Mouse (Mus musculus): ENCODE measurements at regions not wholly inside any gene's neighbourhood (a gene's known extent, or its start where the extent isn't known, plus 50 kb on each side); places are given as distances from the start of the nearest gene placed in this dataset.

GRCm38 (mm10) chr9:50102766-50103165 is 242.0 kb downstream of the Rpl10-ps3 start:
- DNase-seq (ENCODE audit: low read depth, low spot score): no peak
- no peak for TF ChIP-seq MAZ (IDR thresholded peaks at IDR 0.05; ENCODE audit: low read depth, low read length)
- TF ChIP-seq USF2 (IDR thresholded peaks at IDR 0.05; ENCODE audit: borderline replicate concordance in 1 of 2, insufficient read depth in 1 of 2, low read depth in 1 of 2, low read length in 2 of 2): no peak
- no peak for TF ChIP-seq ZKSCAN1 (IDR thresholded peaks at IDR 0.05; ENCODE audit: low read depth, low read length)
- TF ChIP-seq EP300 (IDR thresholded peaks at IDR 0.05; ENCODE audit: low read depth in 1 of 2, low read length in 2 of 2): no peak
- no peak for TF ChIP-seq POLR2AphosphoS2 (IDR thresholded peaks at IDR 0.05; ENCODE audit: low read length)

GRCm38 (mm10) chr9:50101061-50101460 is 243.7 kb downstream of the Rpl10-ps3 start:
- H3K4me3 ChIP-seq (ENCODE audit: control insufficient read depth in 1 of 2, insufficient read depth in 1 of 2, low read depth in 2 of 2, low read length in 2 of 2): no peak overlapping the region
- H3K9me3 ChIP-seq (replicated peaks; ENCODE audit: insufficient read depth, low read length): no peaks in the 10 kb centered on the region
- no peak overlapping the region for H3K9ac ChIP-seq (ENCODE audit: control insufficient read depth, low read depth, low read length, poor library complexity, severe bottlenecking)
- H3K27me3 ChIP-seq (ENCODE audit: control insufficient read depth in 1 of 2, insufficient read depth in 2 of 2, low read length in 2 of 2): no peaks in the 10 kb centered on the region
- DNase-seq (ENCODE audit: low read depth, low spot score): no peak
- H3K36me3 ChIP-seq (ENCODE audit: control insufficient read depth in 1 of 2, insufficient read depth in 2 of 2, low read length in 2 of 2): no peaks in the 10 kb centered on the region
- TF ChIP-seq HCFC1 (IDR thresholded peaks at IDR 0.05; ENCODE audit: low read depth, low read length) (no peak), RCOR1 (IDR thresholded peaks at IDR 0.05; ENCODE audit: low read depth, low read length) (no peak), POLR2A (IDR thresholded peaks at IDR 0.05; ENCODE audit: control insufficient read depth in 1 of 2, insufficient read depth in 1 of 2, low read depth in 1 of 2, low read length in 2 of 2, poor library complexity in 1 of 2) (no peak), POLR2AphosphoS5 (IDR thresholded peaks at IDR 0.05; ENCODE audit: borderline replicate concordance, low read depth, low read length) (no peak), SIN3A (IDR thresholded peaks at IDR 0.05; ENCODE audit: low read length) (no peak), USF2 (IDR thresholded peaks at IDR 0.05; ENCODE audit: borderline replicate concordance in 1 of 2, insufficient read depth in 1 of 2, low read depth in 1 of 2, low read length in 2 of 2) (no peak), CTCF (IDR thresholded peaks at IDR 0.05 in 2 of 3, conservative IDR thresholded peaks at IDR 0.05 in 1 of 3; ENCODE audit: control insufficient read depth in 1 of 3, insufficient read depth in 1 of 3, low read depth in 2 of 3, low read length in 3 of 3, poor library complexity in 1 of 3, severe bottlenecking in 1 of 3) (no peak), MEF2A (IDR thresholded peaks at IDR 0.05; ENCODE audit: extremely low read depth, insufficient replicate concordance, low read depth, low read length, poor library complexity, severe bottlenecking) (no peak), NELFE (IDR thresholded peaks at IDR 0.05; ENCODE audit: low read depth, low read length) (no peak)
- no peaks in the 10 kb centered on the region for H3K79me2 ChIP-seq (ENCODE audit: control insufficient read depth, insufficient read depth, low read length, poor library complexity)
- H3K4me1 ChIP-seq (ENCODE audit: control insufficient read depth in 1 of 2, insufficient read depth in 2 of 2, low read length in 2 of 2): no peaks in the 10 kb centered on the region
- H3K27ac ChIP-seq (ENCODE audit: control insufficient read depth, low read depth, low read length): no peak overlapping the region

More at GRCm38 (mm10) chr9:50102766-50103165, 242.0 kb downstream of the Rpl10-ps3 start:
- no peak overlapping the region for H3K4me3 ChIP-seq (ENCODE audit: control insufficient read depth in 1 of 2, insufficient read depth in 1 of 2, low read depth in 2 of 2, low read length in 2 of 2)
- H3K27me3 ChIP-seq (ENCODE audit: control insufficient read depth in 1 of 2, insufficient read depth in 2 of 2, low read length in 2 of 2): no peaks in the 10 kb centered on the region
- H3K4me1 ChIP-seq (ENCODE audit: control insufficient read depth in 1 of 2, insufficient read depth in 2 of 2, low read length in 2 of 2): no peaks in the 10 kb centered on the region
- H3K27ac ChIP-seq (ENCODE audit: control insufficient read depth, low read depth, low read length): no peak overlapping the region
- no peaks in the 10 kb centered on the region for H3K9me3 ChIP-seq (replicated peaks; ENCODE audit: insufficient read depth, low read length)
- H3K79me2 ChIP-seq (ENCODE audit: control insufficient read depth, insufficient read depth, low read length, poor library complexity): no peaks in the 10 kb centered on the region
- no peaks in the 10 kb centered on the region for H3K36me3 ChIP-seq (ENCODE audit: control insufficient read depth in 1 of 2, insufficient read depth in 2 of 2, low read length in 2 of 2)
- no peak overlapping the region for H3K9ac ChIP-seq (ENCODE audit: control insufficient read depth, low read depth, low read length, poor library complexity, severe bottlenecking)

- Histone ChIP-seq H3K36me3 (ENCODE audit: control insufficient read depth in 1 of 2, insufficient read depth in 2 of 2, low read length in 2 of 2) (no peaks in the 10 kb centered on the region), H3K4me3 (ENCODE audit: control insufficient read depth in 1 of 2, insufficient read depth in 1 of 2, low read depth in 2 of 2, low read length in 2 of 2) (no peak overlapping the region), H3K27me3 (ENCODE audit: control insufficient read depth in 1 of 2, insufficient read depth in 2 of 2, low read length in 2 of 2) (no peaks in the 10 kb centered on the region), H3K9ac (ENCODE audit: control insufficient read depth, low read depth, low read length, poor library complexity, severe bottlenecking) (no peak overlapping the region), H3K9me3 (replicated peaks; ENCODE audit: insufficient read depth, low read length) (no peaks in the 10 kb centered on the region), H3K79me2 (ENCODE audit: control insufficient read depth, insufficient read depth, low read length, poor library complexity) (no peaks in the 10 kb centered on the region), H3K4me1 (ENCODE audit: control insufficient read depth in 1 of 2, insufficient read depth in 2 of 2, low read length in 2 of 2) (no peaks in the 10 kb centered on the region), H3K27ac (ENCODE audit: control insufficient read depth, low read depth, low read length) (no peak overlapping the region)
- no peak for DNase-seq (ENCODE audit: low read depth, low spot score)
- TF ChIP-seq GABPA (IDR thresholded peaks at IDR 0.05; ENCODE audit: low read depth, low read length) (no peak), MXI1 (IDR thresholded peaks at IDR 0.05; ENCODE audit: low read depth, low read length) (no peak), MAX (IDR thresholded peaks at IDR 0.05; ENCODE audit: low read length) (no peak), JUND (IDR thresholded peaks at IDR 0.05; ENCODE audit: low read depth, low read length) (no peak), SIN3A (IDR thresholded peaks at IDR 0.05; ENCODE audit: low read length) (no peak), ELF1 (IDR thresholded peaks at IDR 0.05; ENCODE audit: low read depth, low read length) (no peak), POLR2A (IDR thresholded peaks at IDR 0.05; ENCODE audit: control insufficient read depth in 1 of 2, insufficient read depth in 1 of 2, low read depth in 1 of 2, low read length in 2 of 2, poor library complexity in 1 of 2) (no peak), TBP (IDR thresholded peaks at IDR 0.05; ENCODE audit: low read depth, low read length) (no peak)
Measured at GRCm38 (mm10) chr9:50090968-50091367, 253.8 kb downstream of the Rpl10-ps3 start.

All from MEL (cell line).